Mouse (Mus musculus) small intestine, adult 10 weeks (tissue): ENCODE data around the gene Zfp687. TPM values are rescaled to one million over a fixed set of nuclear protein-coding genes. Genes with fewer than 3 reads are reported as not detected.

ENCODE experiments used
- polyA plus RNA-seq: library from polyadenylated mRNA; stranded (reverse); fragments of 350-450 nt; fragmentation: Illumina TruSeq; extraction: RNeasy Lipid Tissue Mini Kit (QIAGEN cat#74804); gene quantifications from one replicate; pipeline ENCODE4 v1.2.3, GENCODE M21; 2014; ENCODE audit warnings: low replicate concordance

Gene Zfp687
- polyA plus RNA-seq: 4.2 TPM

DNA sequence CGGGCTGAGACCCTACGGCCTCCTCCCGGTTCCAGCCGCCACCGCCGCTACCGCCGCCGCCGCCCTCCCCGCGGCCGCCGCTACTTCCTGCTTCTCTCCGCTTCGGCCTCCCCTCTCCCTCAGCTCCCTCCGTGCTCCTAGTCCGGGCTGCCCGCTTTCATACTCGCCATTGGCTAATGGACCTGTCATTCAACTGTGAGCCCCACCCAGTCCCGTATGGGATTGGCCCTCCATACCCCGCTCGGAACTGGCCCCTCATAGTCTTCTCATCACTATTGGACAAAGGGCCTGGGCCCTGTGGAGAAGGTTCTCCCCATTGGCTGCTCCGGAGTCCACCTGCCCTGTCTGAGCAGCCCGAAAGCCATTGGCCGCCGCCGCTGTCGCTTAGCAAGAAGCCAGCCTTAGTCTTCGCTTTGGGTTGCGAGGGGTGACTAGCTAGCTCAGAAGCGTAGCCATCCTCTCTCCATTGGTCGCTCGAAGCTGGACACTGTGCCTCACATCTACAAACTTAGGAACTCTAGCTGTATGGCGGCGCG is at the start of gene Zfp687:
TSS of gene Zfp687 (minus strand) at position 112 of the 536 bp plus-strand sequence.

DNA sequence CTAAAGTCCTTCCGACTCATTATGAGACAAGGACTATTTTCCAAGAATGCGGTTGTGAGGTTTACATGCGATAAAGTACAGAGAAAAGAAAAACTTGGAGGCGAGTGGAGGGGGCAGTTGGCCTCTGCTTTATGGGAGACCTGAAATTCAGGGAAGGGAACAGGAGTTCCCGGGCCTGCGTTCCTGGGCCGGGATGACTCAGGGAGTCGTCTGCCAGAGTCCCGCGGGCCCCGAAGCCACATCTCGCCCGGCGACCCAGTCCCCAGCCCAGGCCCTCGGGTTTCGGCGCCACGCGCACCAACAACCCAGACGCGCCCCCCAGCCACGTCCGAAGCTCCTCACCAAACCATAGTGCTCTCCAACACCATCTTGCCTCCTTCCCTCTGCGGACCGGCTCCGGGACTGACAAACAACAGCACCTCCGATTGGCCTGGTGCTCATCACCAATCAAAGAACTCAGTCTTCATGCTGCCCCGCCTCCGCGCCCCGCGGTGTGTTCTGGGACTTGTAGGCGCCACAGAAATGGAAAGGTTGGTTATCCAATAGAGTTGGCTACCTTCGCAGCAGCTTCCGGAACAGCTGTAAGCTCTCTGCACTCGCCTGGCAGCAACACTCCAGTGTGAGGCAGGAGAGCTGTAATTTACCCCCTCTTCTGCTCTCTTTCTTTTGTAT is 27.1 kb upstream of the Zfp687 start, which contains the start of gene Psmd4:
TSS of gene Psmd4 (minus strand) at position 449 of the 672 bp plus-strand sequence.

DNA sequence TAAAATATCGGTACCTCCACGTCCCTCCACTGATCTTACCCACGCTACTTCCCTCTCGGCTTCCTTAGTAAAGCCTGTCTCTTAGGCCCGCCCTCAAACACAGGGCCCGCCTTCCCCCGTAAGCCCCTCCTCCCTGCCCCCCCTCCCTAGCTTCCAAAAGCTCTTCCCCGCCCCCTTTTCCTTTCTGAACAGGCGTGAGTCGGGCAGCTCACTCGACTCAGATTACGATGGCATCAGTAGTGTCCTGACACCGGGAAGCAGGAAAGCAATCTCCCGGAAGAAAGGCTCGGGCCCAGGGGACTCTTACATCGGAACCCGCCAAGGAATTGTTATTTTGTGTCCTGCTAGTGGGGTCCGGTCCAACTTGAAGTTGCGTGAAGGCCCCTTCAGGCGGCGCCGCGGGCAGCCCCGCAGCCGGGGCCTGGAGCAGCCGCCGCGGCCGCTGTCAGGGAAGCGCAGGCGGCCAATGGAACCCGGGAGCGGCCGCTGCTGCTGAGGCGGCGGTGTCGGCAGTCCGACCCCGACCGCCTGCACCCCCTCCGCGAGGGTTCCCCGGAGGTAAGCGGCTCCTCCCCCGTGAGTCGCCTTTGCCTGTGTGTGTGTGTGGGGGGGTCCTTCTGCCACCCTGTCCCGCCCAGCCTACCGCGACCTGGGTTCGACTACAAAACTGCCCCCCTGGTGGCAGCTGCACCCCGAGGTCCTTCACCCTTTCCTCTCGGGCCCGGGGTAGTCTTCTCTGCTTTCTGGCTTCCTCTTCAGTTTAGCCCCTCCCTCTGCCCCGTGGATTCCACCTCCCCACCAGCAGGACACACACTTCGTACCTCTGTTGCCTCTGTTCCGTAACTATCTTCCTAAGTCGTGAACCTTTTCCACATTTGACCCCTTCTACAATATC is 40.5 kb downstream of the Zfp687 start, which contains the start of gene Pi4kb:
TSS of gene Pi4kb (plus strand) at position 204 of the 895 bp plus-strand sequence.

Other genes with a start within 250 kb of the Zfp687 start
- gene Cgn, start 229.0 kb downstream of the Zfp687 start, polyA plus RNA-seq: 18.8 TPM
- 11.0 TPM for gene Pogz, start 177.9 kb downstream of the Zfp687 start, polyA plus RNA-seq
- gene Psmb4, start 128.5 kb downstream of the Zfp687 start, polyA plus RNA-seq: 19.9 TPM
- 2.3 TPM for gene Selenbp1, start 82.4 kb downstream of the Zfp687 start, polyA plus RNA-seq
- gene Rfx5, start 61.4 kb downstream of the Zfp687 start, polyA plus RNA-seq: 15.5 TPM
- 3.2 TPM for gene Pi4kb, start 40.7 kb downstream of the Zfp687 start, polyA plus RNA-seq
- 5.5 TPM for gene Psmd4, start 27.2 kb upstream of the Zfp687 start, polyA plus RNA-seq
- 13.7 TPM for gene Pip5k1a, start 91.5 kb upstream of the Zfp687 start, polyA plus RNA-seq
- gene Vps72, start 95.6 kb upstream of the Zfp687 start, polyA plus RNA-seq: 13.3 TPM
- not detected for gene Tmod4, start 109.0 kb upstream of the Zfp687 start, polyA plus RNA-seq
- 15.3 TPM for gene Scnm1, start 118.6 kb upstream of the Zfp687 start, polyA plus RNA-seq
- 1.7 TPM for gene Lysmd1, start 118.6 kb upstream of the Zfp687 start, polyA plus RNA-seq
- gene Tnfaip8l2, start 126.9 kb upstream of the Zfp687 start, polyA plus RNA-seq: not detected
- not detected for gene Sema6c, start 145.0 kb upstream of the Zfp687 start, polyA plus RNA-seq
- 28.0 TPM for gene Gabpb2, start 202.5 kb upstream of the Zfp687 start, polyA plus RNA-seq
- gene Cdc42se1, start 213.3 kb upstream of the Zfp687 start, polyA plus RNA-seq: 14.9 TPM
- 47.6 TPM for gene Mllt11, start 216.7 kb upstream of the Zfp687 start, polyA plus RNA-seq
- not detected for gene Gm128, start 226.2 kb upstream of the Zfp687 start, polyA plus RNA-seq
- not detected for gene Bnipl, start 235.7 kb upstream of the Zfp687 start, polyA plus RNA-seq